Mouse (Mus musculus): ENCODE results near the gene Zg16.
A peak's percentile ranks its signal among the peaks of the same experiment; 100 is the strongest.
"Not testable (repeated sequence)": the region's sequence is repeated elsewhere in the genome, so short reads cannot be mapped to it uniquely, and the experiment has no call there.

Gene Zg16

GRCm38 (mm10) chr7:127087278-127088010 lies at the start of gene Zg16:
Gene Zg16 (minus strand): TSS chr7:127087328.
- not testable (repeated sequence) for DNase-seq (ENCODE audit: low spot score in 2 of 2)

- no peak for DNase-seq (ENCODE audit: low spot score in 2 of 2)
Observed at GRCm38 (mm10) chr7:127136181-127137071, 49.3 kb upstream of the Zg16 start.

GRCm38 (mm10) chr7:127134821-127135447 lies 47.8 kb upstream of the Zg16 start:
- DNase-seq (ENCODE audit: low spot score in 2 of 2): no peak

GRCm38 (mm10) chr7:127133125-127133524 lies 46.0 kb upstream of the Zg16 start:
- DNase-seq (ENCODE audit: low spot score in 2 of 2): no peak

- DNase-seq (ENCODE audit: low spot score in 2 of 2): peak in 1 of 2 experiments; percentile 39
Observed at GRCm38 (mm10) chr7:127129638-127130037, 42.5 kb upstream of the Zg16 start.

GRCm38 (mm10) chr7:127121911-127122270 lies 34.8 kb upstream of the Zg16 start, which contains the start of gene Qprt:
Gene Qprt (minus strand): TSS chr7:127122226.
- DNase-seq (ENCODE audit: low spot score in 2 of 2): no peak

GRCm38 (mm10) chr7:127121061-127121910 lies 34.2 kb upstream of the Zg16 start:
- DNase-seq (ENCODE audit: low spot score in 2 of 2): no peak

- no peak for DNase-seq (ENCODE audit: low spot score in 2 of 2)
Observed at GRCm38 (mm10) chr7:127118671-127119445, 31.7 kb upstream of the Zg16 start.

GRCm38 (mm10) chr7:127117948-127118347 lies 30.8 kb upstream of the Zg16 start:
- DNase-seq (ENCODE audit: low spot score in 2 of 2): no peak

- DNase-seq (ENCODE audit: low spot score in 2 of 2): no peak
Observed at GRCm38 (mm10) chr7:127116331-127116935, 29.3 kb upstream of the Zg16 start.

GRCm38 (mm10) chr7:127114920-127115319 lies 27.8 kb upstream of the Zg16 start:
- DNase-seq (ENCODE audit: low spot score in 2 of 2): no peak

GRCm38 (mm10) chr7:127113614-127114259 lies 26.6 kb upstream of the Zg16 start:
- no peak for DNase-seq (ENCODE audit: low spot score in 2 of 2)

GRCm38 (mm10) chr7:127112921-127113597 lies 25.9 kb upstream of the Zg16 start:
- no peak for DNase-seq (ENCODE audit: low spot score in 2 of 2)

GRCm38 (mm10) chr7:127112251-127112841 lies 25.2 kb upstream of the Zg16 start:
- DNase-seq (ENCODE audit: low spot score in 2 of 2): no peak

- peak in 1 of 2 experiments; percentile 45 for DNase-seq (ENCODE audit: low spot score in 2 of 2)
Observed at GRCm38 (mm10) chr7:127111461-127111860, 24.3 kb upstream of the Zg16 start.

GRCm38 (mm10) chr7:127110239-127111007 lies 23.3 kb upstream of the Zg16 start:
- peak; percentile 59 to 82 for DNase-seq (ENCODE audit: low spot score in 2 of 2)

- DNase-seq (ENCODE audit: low spot score in 2 of 2): no peak
Observed at GRCm38 (mm10) chr7:127105551-127105950, 18.4 kb upstream of the Zg16 start.

All from cerebellum, postnatal 4 days (tissue).